Mouse (Mus musculus) liver, embryonic 12.5 days (tissue): ENCODE results near the gene Gm47841. TPM values are rescaled to one million over a fixed set of nuclear protein-coding genes. Genes with fewer than 3 reads are reported as not detected.

Source experiments
- ATAC-seq: fragments of 200-750 bp; cut with Nextera tagmentation; 2 replicates; pipeline ENCODE4 v1.8.0; 2017; ENCODE audit warnings: moderate number of reproducible peaks, mild to moderate bottlenecking, moderate library complexity
- H3K27ac ChIP-seq: fragments of 300-500 bp; sonication (generic); 2 replicates; pipeline ENCODE4 v1.5.1; 2016; ENCODE audit warnings: mild to moderate bottlenecking
- H3K27me3 ChIP-seq: fragments of 300-500 bp; sonication (generic); replicated peaks from 2 replicates; pipeline ENCODE4 v1.6.1; 2016; ENCODE audit warnings: mild to moderate bottlenecking, moderate library complexity
- H3K36me3 ChIP-seq: fragments of 300-500 bp; sonication (generic); 2 replicates; pipeline ENCODE4 v1.6.1; 2016; ENCODE audit warnings: mild to moderate bottlenecking, moderate library complexity
- H3K4me1 ChIP-seq: fragments of 300-500 bp; sonication (generic); 2 replicates; pipeline ENCODE4 v1.6.1; 2016
- H3K4me2 ChIP-seq: fragments of 300-500 bp; sonication (generic); 2 replicates; pipeline ENCODE4 v1.6.1; 2016; ENCODE audit warnings: mild to moderate bottlenecking, moderate library complexity
- H3K4me3 ChIP-seq: fragments of 300-500 bp; sonication (generic); 2 replicates; pipeline ENCODE4 v1.5.1; 2016; ENCODE audit warnings: mild to moderate bottlenecking, moderate library complexity
- H3K9ac ChIP-seq: fragments of 300-500 bp; sonication (generic); 2 replicates; pipeline ENCODE4 v1.6.1; 2016; ENCODE audit warnings: mild to moderate bottlenecking, moderate library complexity
- H3K9me3 ChIP-seq: fragments of 300-500 bp; sonication (generic); replicated peaks from 2 replicates; pipeline ENCODE4 v1.6.1; 2016; ENCODE audit warnings: mild to moderate bottlenecking, moderate library complexity
- WGBS: fragments of 180-500 bp; shearing (Covaris S2); methylation state at CpG from one replicate; pipeline ENCODE4 v1.1.7; 2016; ENCODE audit not compliant: insufficient replicate concordance; 5-methylcytosine and 5-hydroxymethylcytosine counted together
- polyA plus RNA-seq: library from polyadenylated mRNA; unstranded; fragments of >200 nt; fragmentation: Nextera tagmentation; extraction: Ambion mirVana; gene quantifications from 2 replicates; pipeline ENCODE4 v1.2.1, GENCODE M21; 2016

Gm47841 gene
- polyA plus RNA-seq, 1 experiment from 2014 or later, result not detected

GRCm38 (mm10) chr15:101069641-101070190 is 22.5 kb upstream of the Gm47841 start:
- Histone ChIP-seq H3K27me3 (0 out of 2 replicates have a peak, but pooled peaks cover 12% of the 10 kb centered on the region), H3K27ac (no peak overlapping the region), H3K9me3 (no peaks in the 10 kb centered on the region), H3K4me3 (no peak overlapping the region), H3K4me1 (peaks cover 48% of the 10 kb centered on the region), H3K36me3 (no peaks in the 10 kb centered on the region), H3K9ac (no peak overlapping the region), H3K4me2 (no peak overlapping the region)
- WGBS, result 45% methylated on average over 9 of the region's 9 CpGs
- ATAC-seq, result no peak

GRCm38 (mm10) chr15:101068671-101069070 is 21.5 kb upstream of the Gm47841 start:
- no peak overlapping the region for H3K4me2 ChIP-seq
- no peaks in the 10 kb centered on the region for H3K36me3 ChIP-seq
- no peaks in the 10 kb centered on the region for H3K9me3 ChIP-seq
- H3K27ac ChIP-seq, result no peak overlapping the region
- H3K4me3 ChIP-seq, result no peak overlapping the region
- 47% methylated on average over 4 of the region's 4 CpGs for WGBS
- no peak for ATAC-seq
- 0 out of 2 replicates have a peak, but pooled peaks cover 8% of the 10 kb centered on the region for H3K27me3 ChIP-seq
- no peak overlapping the region for H3K9ac ChIP-seq
- H3K4me1 ChIP-seq, result peaks cover 48% of the 10 kb centered on the region

- no peak overlapping the region for H3K4me3 ChIP-seq
- ATAC-seq, result no peak
- 47% methylated on average over 3 of the region's 3 CpGs for WGBS
- no peaks in the 10 kb centered on the region for H3K9me3 ChIP-seq
- H3K36me3 ChIP-seq, result no peaks in the 10 kb centered on the region
- H3K27ac ChIP-seq, result no peak overlapping the region
- no peak overlapping the region for H3K4me2 ChIP-seq
- 0 out of 2 replicates have a peak, but pooled peaks cover 7% of the 10 kb centered on the region for H3K27me3 ChIP-seq
- peaks cover 47% of the 10 kb centered on the region for H3K4me1 ChIP-seq
- H3K9ac ChIP-seq, result no peak overlapping the region
Measured at GRCm38 (mm10) chr15:101068029-101068428, 20.8 kb upstream of the Gm47841 start.

- Histone ChIP-seq H3K27ac (no peak overlapping the region), H3K36me3 (no peaks in the 10 kb centered on the region), H3K4me3 (no peak overlapping the region), H3K9me3 (no peaks in the 10 kb centered on the region), H3K27me3 (no peaks in the 10 kb centered on the region; the same call in 1 of the 2 replicates), H3K9ac (no peak overlapping the region), H3K4me1 (peaks cover 43% of the 10 kb centered on the region), H3K4me2 (no peak overlapping the region)
- no peak for ATAC-seq
- WGBS, result 53% methylated on average over 7 of the region's 9 CpGs
Measured at GRCm38 (mm10) chr15:101066920-101067696, 19.9 kb upstream of the Gm47841 start.

GRCm38 (mm10) chr15:101066364-101066847 is 19.2 kb upstream of the Gm47841 start:
- peak; percentile 45; the same call in 1 of the 2 replicates for ATAC-seq
- 40% methylated on average over 6 of the region's 6 CpGs for WGBS
- H3K9ac ChIP-seq, result no peak overlapping the region
- no peak overlapping the region for H3K27ac ChIP-seq
- H3K4me2 ChIP-seq, result no peak overlapping the region
- no peaks in the 10 kb centered on the region for H3K9me3 ChIP-seq
- H3K36me3 ChIP-seq, result no peaks in the 10 kb centered on the region
- no peak overlapping the region for H3K4me3 ChIP-seq
- no peaks in the 10 kb centered on the region; the same call in 1 of the 2 replicates for H3K27me3 ChIP-seq
- peaks cover 43% of the 10 kb centered on the region for H3K4me1 ChIP-seq

GRCm38 (mm10) chr15:101065069-101065468 is 17.9 kb upstream of the Gm47841 start:
- Histone ChIP-seq H3K27ac (no peak overlapping the region), H3K36me3 (no peaks in the 10 kb centered on the region), H3K9me3 (no peaks in the 10 kb centered on the region), H3K4me2 (no peak overlapping the region), H3K4me1 (peaks cover 32% of the 10 kb centered on the region), H3K4me3 (no peak overlapping the region), H3K27me3 (no peaks in the 10 kb centered on the region; the same call in 1 of the 2 replicates), H3K9ac (no peak overlapping the region)
- WGBS, result 52% methylated on average over 6 of the region's 6 CpGs
- no peak for ATAC-seq

GRCm38 (mm10) chr15:101060280-101060852 is 13.2 kb upstream of the Gm47841 start:
- WGBS, result 63% methylated on average over 11 of the region's 11 CpGs
- ATAC-seq, result no peak
- Histone ChIP-seq H3K9me3 (no peaks in the 10 kb centered on the region), H3K4me2 (no peak overlapping the region), H3K4me3 (no peak overlapping the region), H3K27me3 (peaks cover 20% of the 10 kb centered on the region), H3K4me1 (peaks cover 4% of the 10 kb centered on the region; the same call in 1 of the 2 replicates), H3K9ac (no peak overlapping the region), H3K27ac (no peak overlapping the region), H3K36me3 (no peaks in the 10 kb centered on the region)

GRCm38 (mm10) chr15:101059570-101060279 is 12.5 kb upstream of the Gm47841 start:
- WGBS, result 49% methylated on average over 9 of the region's 9 CpGs
- ATAC-seq, result no peak
- H3K27ac ChIP-seq, result no peak overlapping the region

GRCm38 (mm10) chr15:101056225-101056624 is 9.0 kb upstream of the Gm47841 start:
- peaks cover 12% of the 10 kb centered on the region for H3K4me1 ChIP-seq
- H3K36me3 ChIP-seq, result peaks cover 5% of the 10 kb centered on the region; the same call in 1 of the 2 replicates
- peaks cover 61% of the 10 kb centered on the region for H3K27me3 ChIP-seq
- 38% methylated on average over 10 of the region's 10 CpGs for WGBS
- no peaks in the 10 kb centered on the region for H3K9me3 ChIP-seq
- ATAC-seq, result no peak; the same call in 1 of the 2 replicates
- H3K4me2 ChIP-seq, result no peak overlapping the region
- H3K27ac ChIP-seq, result no peak overlapping the region
- no peak overlapping the region for H3K4me3 ChIP-seq
- H3K9ac ChIP-seq, result no peak overlapping the region

More at GRCm38 (mm10) chr15:101059570-101060279, 12.5 kb upstream of the Gm47841 start:
- Histone ChIP-seq H3K27me3 (peaks cover 26% of the 10 kb centered on the region), H3K4me1 (no peaks in the 10 kb centered on the region), H3K4me2 (no peak overlapping the region), H3K9me3 (no peaks in the 10 kb centered on the region), H3K4me3 (no peak overlapping the region), H3K9ac (no peak overlapping the region), H3K36me3 (no peaks in the 10 kb centered on the region)

GRCm38 (mm10) chr15:101054541-101054940 is 7.3 kb upstream of the Gm47841 start:
- Histone ChIP-seq H3K27ac (no peak overlapping the region), H3K27me3 (peaks cover 78% of the 10 kb centered on the region), H3K9me3 (no peaks in the 10 kb centered on the region), H3K4me1 (peaks cover 12% of the 10 kb centered on the region), H3K9ac (no peak overlapping the region), H3K36me3 (peaks cover 5% of the 10 kb centered on the region; the same call in 1 of the 2 replicates), H3K4me2 (no peak overlapping the region), H3K4me3 (no peak overlapping the region)
- no peak for ATAC-seq
- 62% methylated on average over 10 of the region's 10 CpGs for WGBS

- H3K9ac ChIP-seq, result no peak overlapping the region
- WGBS, result 11% methylated on average over 56 of the region's 65 CpGs
- peaks cover 12% of the 10 kb centered on the region for H3K4me1 ChIP-seq
- peaks cover 5% of the 10 kb centered on the region; the same call in 1 of the 2 replicates for H3K36me3 ChIP-seq
- ATAC-seq, result no peak
- H3K4me2 ChIP-seq, result peak overlapping the region; percentile 56
- H3K27ac ChIP-seq, result no peak overlapping the region
- H3K4me3 ChIP-seq, result peak overlapping the region; percentile 36
- no peaks in the 10 kb centered on the region for H3K9me3 ChIP-seq
- H3K27me3 ChIP-seq, result peaks cover 84% of the 10 kb centered on the region
Measured at GRCm38 (mm10) chr15:101053832-101054459, 6.7 kb upstream of the Gm47841 start.
